Mouse (Mus musculus) stomach, postnatal 0 days (tissue): ENCODE data around the gene Cysltr1.

ENCODE experiments used
- CTCF ChIP-seq: IDR thresholded peaks from 2 replicates; pipeline ENCODE4 v1.5.1; 2016; ENCODE audit warnings: antibody characterized with exemption, low read depth, mild to moderate bottlenecking, moderate library complexity
- EP300 ChIP-seq: optimal IDR thresholded peaks from 2 replicates; pipeline ENCODE3; 2016; ENCODE audit warnings: antibody characterized with exemption

- TF ChIP-seq EP300: no peak
- no peak for TF ChIP-seq CTCF
Measured at GRCm38 (mm10) chrX:106593914-106594313, 9.6 kb downstream of the Cysltr1 start.
